Mouse (Mus musculus): ENCODE results near the gene Nckap5.

DNA sequence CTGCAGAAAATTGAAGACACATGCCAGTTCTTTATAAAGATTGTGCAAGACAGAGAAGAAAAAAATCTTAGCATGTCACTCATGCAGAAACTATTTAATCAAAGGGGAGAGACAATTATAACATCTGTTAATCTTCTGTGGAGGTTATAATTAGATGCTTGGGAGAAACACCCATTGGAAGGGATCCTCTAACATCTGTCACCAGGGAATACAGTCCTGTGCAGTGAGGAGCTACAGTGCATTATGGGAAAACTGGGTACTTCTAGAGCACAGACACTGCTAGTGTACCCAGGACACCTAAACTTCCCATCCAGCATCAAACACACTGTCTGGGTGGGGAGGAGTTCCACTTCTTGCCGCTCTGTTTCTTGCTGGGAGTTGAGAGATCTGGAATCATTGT is 108.7 kb downstream of the Nckap5 start:
- TF ChIP-seq CTCF (IDR thresholded peaks at IDR 0.05; ENCODE audit: insufficient read depth, low read depth, low read length) (no peak), POLR2A (IDR thresholded peaks at IDR 0.05; ENCODE audit: insufficient read depth, low read depth, low read length) (no peak)
